In the genomic region with DNA sequence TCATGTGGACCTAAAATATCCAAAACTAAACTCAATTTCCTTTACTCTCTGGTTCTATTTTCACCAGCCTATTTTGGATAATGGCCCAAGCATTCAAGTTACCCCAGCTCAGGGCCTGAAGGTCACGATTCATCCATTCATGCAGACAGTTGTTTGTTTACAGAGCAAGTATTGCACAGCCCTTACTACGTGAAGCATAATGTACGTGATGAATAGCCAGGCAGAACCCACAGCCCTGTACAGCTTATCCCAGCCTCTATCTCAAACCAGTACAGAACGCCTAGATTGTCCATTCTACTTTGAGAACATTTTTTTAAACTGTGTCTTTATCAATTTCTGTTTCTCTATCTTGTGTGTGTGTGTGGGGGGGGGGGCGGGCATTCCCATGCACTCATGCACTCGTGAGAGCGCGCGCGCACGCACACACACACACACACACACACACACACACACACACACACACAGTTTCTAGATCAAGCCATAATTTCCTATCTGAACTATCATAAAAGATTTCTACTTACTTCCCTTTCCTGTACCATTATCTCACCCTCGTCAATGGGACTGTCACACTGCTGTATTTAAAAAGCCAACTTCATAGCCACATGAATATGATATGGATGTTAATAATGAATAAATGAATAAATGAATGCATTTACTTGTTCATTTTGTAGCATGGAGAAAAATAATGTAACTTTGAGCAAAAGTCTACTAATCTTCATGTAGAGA, we compare ENCODE assay signal across 21 mouse cellular contexts.
DNase-seq lines count a peak whose midpoint lies in the region; ATAC-seq and TF ChIP-seq lines count a peak whose summit lies in the region.
"Had no signal": no experiment of that assay in that cellular context is flagged by ENCODE, and none has a peak within 500 bp of the region (broad histone marks: within the 10 kb centered on the region; RNA-seq: fewer than 3 reads in every experiment).

No protein-coding gene starts in this region.

- peak; percentile 73 for ATAC-seq in liver, embryonic 16.5 days (ENCODE audit: low read depth)
- peak; percentile 52; the same call in 1 of the 2 replicates for ATAC-seq in lung, embryonic 14.5 days (ENCODE audit: insufficient read depth)
- peak; percentile 87 for ATAC-seq in lung, embryonic 16.5 days (ENCODE audit: low read depth)
- no peak for ATAC-seq in kidney, embryonic 16.5 days (ENCODE audit: low FRiP score, low TSS enrichment)
- ATAC-seq: activated CD4-positive, CD25-positive, alpha-beta regulatory T cell, adult 4 months; forebrain, embryonic 13.5 days; forebrain, embryonic 15.5 days; forebrain, postnatal 0 days; Patski had no signal

- H3K27me3 ChIP-seq in liver, embryonic 16.5 days (ENCODE audit: control insufficient read depth, insufficient read depth, low read depth, low read length), result no peaks in the 10 kb centered on the region
- H3K27me3 ChIP-seq in lung, embryonic 14.5 days (ENCODE audit: insufficient read depth, low read length), result no peaks in the 10 kb centered on the region
- H3K27me3 ChIP-seq in lung, embryonic 16.5 days (ENCODE audit: control insufficient read depth, insufficient read depth, low read depth, low read length), result no peaks in the 10 kb centered on the region
- H3K27me3 ChIP-seq in kidney, embryonic 16.5 days (ENCODE audit: insufficient read depth, low read length), result no peaks in the 10 kb centered on the region
- H3K27me3 ChIP-seq: embryonic facial prominence, embryonic 13.5 days; forebrain, embryonic 13.5 days; forebrain, embryonic 15.5 days had no signal

- no peaks in the 10 kb centered on the region for H3K9me3 ChIP-seq in liver, embryonic 16.5 days (replicated peaks; ENCODE audit: control insufficient read depth, low read length)
- H3K9me3 ChIP-seq in lung, embryonic 14.5 days (ENCODE audit: low read depth, low read length), result no peaks in the 10 kb centered on the region
- H3K9me3 ChIP-seq in lung, embryonic 16.5 days (ENCODE audit: control insufficient read depth, low read length), result no peaks in the 10 kb centered on the region
- no peaks in the 10 kb centered on the region for H3K9me3 ChIP-seq in kidney, embryonic 16.5 days (ENCODE audit: low read length)
- H3K9me3 ChIP-seq: embryonic facial prominence, embryonic 13.5 days; forebrain, embryonic 13.5 days; forebrain, embryonic 15.5 days had no signal

- no peak overlapping the region for H3K27ac ChIP-seq in liver, embryonic 16.5 days (ENCODE audit: low read length)
- H3K27ac ChIP-seq in lung, embryonic 14.5 days (ENCODE audit: low read depth), result no peak overlapping the region
- H3K27ac ChIP-seq in lung, embryonic 16.5 days (ENCODE audit: low read length), result no peak overlapping the region
- H3K27ac ChIP-seq in kidney, embryonic 16.5 days (ENCODE audit: low read length), result no peak overlapping the region
- H3K27ac ChIP-seq: embryonic facial prominence, embryonic 13.5 days; forebrain, embryonic 13.5 days; forebrain, embryonic 15.5 days had no signal

- no peak overlapping the region for H3K4me2 ChIP-seq in liver, embryonic 16.5 days (ENCODE audit: low read depth, low read length)
- no peak overlapping the region for H3K4me2 ChIP-seq in lung, embryonic 14.5 days
- no peak overlapping the region for H3K4me2 ChIP-seq in lung, embryonic 16.5 days (ENCODE audit: low read depth, low read length)
- H3K4me2 ChIP-seq in kidney, embryonic 16.5 days (replicated peaks; ENCODE audit: low read depth, low read length), result no peak overlapping the region
- H3K4me2 ChIP-seq: embryonic facial prominence, embryonic 13.5 days; forebrain, embryonic 13.5 days; forebrain, embryonic 15.5 days had no signal

- no peaks in the 10 kb centered on the region for H3K36me3 ChIP-seq in liver, embryonic 16.5 days (ENCODE audit: control insufficient read depth, insufficient read depth)
- H3K36me3 ChIP-seq in lung, embryonic 14.5 days (ENCODE audit: insufficient read depth), result no peaks in the 10 kb centered on the region
- no peaks in the 10 kb centered on the region for H3K36me3 ChIP-seq in lung, embryonic 16.5 days (ENCODE audit: control insufficient read depth, insufficient read depth, low read length)
- no peaks in the 10 kb centered on the region for H3K36me3 ChIP-seq in kidney, embryonic 16.5 days (ENCODE audit: insufficient read depth, low read length)
- H3K36me3 ChIP-seq: embryonic facial prominence, embryonic 13.5 days; forebrain, embryonic 15.5 days had no signal

- H3K4me3 ChIP-seq in liver, embryonic 16.5 days (ENCODE audit: low read depth, low read length), result no peak overlapping the region
- no peak overlapping the region for H3K4me3 ChIP-seq in lung, embryonic 14.5 days (ENCODE audit: low read depth, low read length)
- H3K4me3 ChIP-seq in lung, embryonic 16.5 days (ENCODE audit: low read length), result no peak overlapping the region
- H3K4me3 ChIP-seq in kidney, embryonic 16.5 days (ENCODE audit: low read length), result no peak overlapping the region
- H3K4me3 ChIP-seq: embryonic facial prominence, embryonic 13.5 days; forebrain, embryonic 13.5 days; forebrain, embryonic 15.5 days had no signal

- no peak overlapping the region for H3K9ac ChIP-seq in liver, embryonic 16.5 days (ENCODE audit: low read depth, low read length)
- H3K9ac ChIP-seq in lung, embryonic 14.5 days, result no peak overlapping the region
- H3K9ac ChIP-seq in lung, embryonic 16.5 days (ENCODE audit: low read length), result no peak overlapping the region
- no peak overlapping the region for H3K9ac ChIP-seq in kidney, embryonic 16.5 days (replicated peaks; ENCODE audit: low read length)
- H3K9ac ChIP-seq: embryonic facial prominence, embryonic 13.5 days; forebrain, embryonic 13.5 days; forebrain, embryonic 15.5 days; forebrain, postnatal 0 days had no signal

- no peak for DNase-seq in liver
- peak; percentile 45 for DNase-seq in lung, embryonic 14.5 days
- DNase-seq in lung, postnatal 14 days, result no peak
- no peak for DNase-seq in lung, postnatal 25 days (ENCODE audit: low spot score)
- DNase-seq: adrenal gland, adult 8-10 months; adrenal gland, postnatal 14 days; adrenal gland, postnatal 36 days; cerebellum, adult 11-12 months; cerebellum, adult 2 months; cerebellum, adult 9-10 months; cerebellum, postnatal 10 days; cerebellum, postnatal 25 days; forebrain, postnatal 0 days had no signal

- no peak for TF ChIP-seq CTCF in lung, embryonic 14.5 days (IDR thresholded peaks at IDR 0.05; ENCODE audit: low read depth)

- H3K4me1 ChIP-seq in liver, embryonic 16.5 days (ENCODE audit: control insufficient read depth, low read depth, low read length), result peaks cover 2% of the 10 kb centered on the region; the same call in 1 of the 2 replicates
- H3K4me1 ChIP-seq in lung, embryonic 14.5 days (ENCODE audit: insufficient read depth), result no peaks in the 10 kb centered on the region
- no peaks in the 10 kb centered on the region; the same call in 1 of the 2 replicates for H3K4me1 ChIP-seq in lung, embryonic 16.5 days (replicated peaks; ENCODE audit: control insufficient read depth, insufficient read depth, low read length)
- H3K4me1 ChIP-seq in kidney, embryonic 16.5 days (ENCODE audit: insufficient read depth, low read length), result no peaks in the 10 kb centered on the region; the same call in 1 of the 2 replicates
- H3K4me1 ChIP-seq: forebrain, embryonic 13.5 days; forebrain, embryonic 15.5 days had no signal

- 64% methylated on average over 12 of the region's 12 CpGs for WGBS in liver, embryonic 16.5 days (ENCODE audit: insufficient replicate concordance)
- 71% methylated on average over 12 of the region's 12 CpGs for WGBS in lung, embryonic 14.5 days
- WGBS in lung, embryonic 16.5 days, result 67% methylated on average over 12 of the region's 12 CpGs
- 74% methylated on average over 12 of the region's 12 CpGs for WGBS in kidney, embryonic 16.5 days
